Mouse (Mus musculus) frontal cortex, adult 2 months (tissue): Measurements from ENCODE around the gene Tcp10a. TPM values are rescaled to one million over a fixed set of nuclear protein-coding genes. Genes with fewer than 3 reads are reported as not detected.
"Not testable (repeated sequence)": the region's sequence is repeated elsewhere in the genome, so short reads cannot be mapped to it uniquely, and the experiment has no call there.

ENCODE experiments used
- DNase-seq, 2 experiments: peaks; one replicate each; pipeline ENCODE4 v3.0.0; 2022; ENCODE audit warnings: low spot score in 1 of 2; ENCODE audit errors: extremely low spot score in 1 of 2
- polyA plus RNA-seq: library from polyadenylated mRNA; depleted of rRNA; stranded (reverse); fragments of >200 nt; gene quantifications from 2 replicates; pipeline ENCODE4 v1.2.3, GENCODE M21; 2012; rRNA removed

Tcp10a gene
- polyA plus RNA-seq, result 0.06 and 0.08 TPM in 2 replicates

DNA sequence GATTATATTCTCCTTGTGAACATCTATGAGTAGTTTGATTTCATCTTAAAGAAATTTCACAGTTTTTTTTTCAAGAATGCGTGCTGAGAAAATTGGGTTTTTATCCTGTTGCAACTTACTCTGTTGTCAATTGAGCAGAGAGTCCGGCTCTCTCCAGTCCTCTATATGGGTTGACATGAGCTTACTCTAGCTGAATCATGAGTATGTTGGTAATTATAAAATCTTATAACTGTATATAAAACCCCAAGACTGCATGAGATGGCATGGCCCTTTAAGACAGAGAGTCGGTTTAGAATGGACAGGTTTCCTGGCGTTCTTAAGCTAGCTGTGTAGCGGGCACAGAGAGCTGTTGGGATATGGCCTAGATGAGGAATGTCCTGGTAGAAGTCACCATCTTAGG is at the start of gene Tcp10a:
Tcp10a (plus strand) TSS at position 301 of the 400 bp plus-strand sequence.
- not testable (repeated sequence) for DNase-seq

DNA sequence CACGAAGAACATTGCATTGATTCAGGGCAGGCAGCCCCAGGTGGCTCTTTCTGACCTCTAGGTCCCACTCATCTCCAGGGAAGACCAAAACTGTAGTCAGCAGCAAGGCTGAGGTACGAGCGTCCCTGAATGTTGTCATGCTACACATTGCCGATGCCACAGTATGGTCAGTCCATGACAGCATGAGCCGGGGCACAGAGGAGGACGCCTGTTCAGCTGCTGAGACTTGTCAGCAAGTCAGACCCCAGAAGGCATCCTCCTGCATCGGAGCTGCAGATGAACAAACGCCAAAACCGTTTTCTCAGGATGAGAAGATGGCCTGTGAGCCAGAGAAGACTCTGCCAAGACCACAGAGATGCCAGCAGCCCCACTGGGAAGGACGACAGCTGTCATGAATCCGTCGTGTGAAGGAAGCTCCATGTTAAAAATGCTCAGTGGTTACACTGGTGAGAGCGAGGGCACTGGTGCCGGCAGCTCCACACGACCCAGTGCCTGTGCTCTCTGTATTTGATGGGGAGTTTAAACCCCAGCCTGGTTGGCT is 45.7 kb upstream of the Tcp10a start:
- DNase-seq, result no peak

DNA sequence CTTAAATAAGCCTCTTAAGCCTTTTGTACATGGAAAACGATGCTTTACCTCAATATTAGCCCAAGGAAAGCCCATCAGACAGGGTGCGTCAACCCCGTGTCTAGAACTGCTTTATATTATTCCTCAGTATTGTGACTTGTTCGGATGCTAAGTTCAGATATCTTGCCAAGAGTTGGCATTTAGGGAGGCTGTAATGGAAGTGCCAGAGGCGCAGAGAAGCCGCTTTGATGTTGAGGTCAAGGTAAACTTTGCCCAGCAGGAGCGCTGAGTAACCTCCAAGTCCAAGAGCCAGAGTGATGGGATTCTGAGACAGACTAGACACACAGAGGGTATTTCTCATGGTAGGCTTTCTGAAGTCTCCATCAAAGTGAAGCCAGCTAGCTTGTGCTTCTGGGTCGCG is 45.2 kb upstream of the Tcp10a start:
- DNase-seq, result no peak

DNA sequence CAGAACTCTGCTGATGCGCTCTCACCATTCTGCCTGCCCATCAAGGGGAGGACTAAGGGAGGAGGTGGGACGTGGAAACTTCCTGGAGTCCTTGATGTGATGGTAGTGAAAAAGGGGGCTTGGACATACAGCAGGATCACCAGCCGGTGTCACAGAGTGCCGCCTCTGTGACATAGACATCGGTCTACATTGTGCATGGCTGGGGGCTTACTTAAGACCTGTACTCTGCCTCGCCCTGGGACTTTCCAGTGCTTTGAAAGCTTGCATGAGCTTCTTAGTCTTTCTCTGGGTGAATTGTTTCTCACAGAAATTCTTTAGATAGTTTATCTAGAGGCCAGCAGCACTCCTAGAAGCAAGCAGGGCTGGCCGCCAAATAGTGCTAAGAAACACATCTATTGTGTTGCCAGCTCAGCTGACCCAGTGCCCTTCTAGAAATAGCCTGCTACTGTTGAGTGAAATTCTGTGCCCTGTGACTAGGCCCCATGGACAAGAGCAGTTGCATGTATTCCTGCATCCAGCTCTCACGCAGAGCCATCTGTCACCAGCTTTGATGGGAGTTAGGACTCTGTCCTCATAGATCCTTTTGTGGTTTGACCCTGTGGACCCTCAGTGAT is 40.0 kb upstream of the Tcp10a start:
- peak in 1 of 2 experiments; percentile 45 for DNase-seq

DNA sequence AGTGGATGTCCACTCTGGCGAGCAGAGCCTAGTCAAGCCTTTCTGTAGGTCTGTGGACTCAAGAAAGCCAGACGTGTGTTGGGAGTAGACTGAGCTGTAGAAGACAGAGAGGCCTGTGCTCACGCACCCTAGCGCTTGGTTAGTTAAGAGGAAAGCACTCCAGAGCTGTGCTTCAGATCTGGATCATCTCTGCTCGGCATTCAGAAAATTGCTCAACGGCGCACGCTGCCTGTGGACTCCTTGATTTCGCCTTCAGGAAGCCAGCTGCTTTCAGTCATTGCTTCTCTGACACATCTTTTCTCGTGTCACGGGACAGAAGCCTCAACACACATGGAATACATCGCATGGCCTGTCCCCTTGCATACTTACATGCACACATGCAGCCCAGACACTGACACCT is 39.2 kb upstream of the Tcp10a start:
- no peak for DNase-seq

DNA sequence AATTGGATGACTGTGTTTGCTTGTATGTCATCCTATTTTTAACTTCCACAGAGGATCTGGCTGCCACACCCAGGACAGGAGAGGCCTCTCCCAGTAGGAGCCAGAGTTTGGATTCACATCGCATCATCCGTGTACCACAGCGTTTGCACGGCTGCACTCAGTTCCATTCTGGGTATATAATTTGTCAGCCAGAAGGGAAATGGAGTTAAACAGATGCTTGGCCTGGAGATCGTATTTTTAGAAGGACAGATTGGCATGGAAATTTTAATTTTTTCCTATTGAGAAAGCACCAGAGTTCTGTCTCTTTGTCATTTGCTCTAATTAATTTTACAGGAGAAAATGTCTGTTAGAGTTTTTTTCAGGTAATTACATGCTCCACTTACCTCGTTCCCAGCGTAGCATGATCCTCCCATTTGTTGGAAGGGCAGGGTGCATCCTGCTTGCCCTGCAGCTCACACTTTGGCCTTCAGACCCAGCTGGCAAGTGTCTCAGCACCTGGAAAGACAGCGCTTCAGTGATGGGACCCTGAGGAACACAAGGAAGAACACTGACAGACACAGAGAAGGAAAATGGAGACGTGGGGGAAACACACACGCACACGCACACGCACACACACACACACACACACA is 37.9 kb upstream of the Tcp10a start:
- no peak for DNase-seq

DNA sequence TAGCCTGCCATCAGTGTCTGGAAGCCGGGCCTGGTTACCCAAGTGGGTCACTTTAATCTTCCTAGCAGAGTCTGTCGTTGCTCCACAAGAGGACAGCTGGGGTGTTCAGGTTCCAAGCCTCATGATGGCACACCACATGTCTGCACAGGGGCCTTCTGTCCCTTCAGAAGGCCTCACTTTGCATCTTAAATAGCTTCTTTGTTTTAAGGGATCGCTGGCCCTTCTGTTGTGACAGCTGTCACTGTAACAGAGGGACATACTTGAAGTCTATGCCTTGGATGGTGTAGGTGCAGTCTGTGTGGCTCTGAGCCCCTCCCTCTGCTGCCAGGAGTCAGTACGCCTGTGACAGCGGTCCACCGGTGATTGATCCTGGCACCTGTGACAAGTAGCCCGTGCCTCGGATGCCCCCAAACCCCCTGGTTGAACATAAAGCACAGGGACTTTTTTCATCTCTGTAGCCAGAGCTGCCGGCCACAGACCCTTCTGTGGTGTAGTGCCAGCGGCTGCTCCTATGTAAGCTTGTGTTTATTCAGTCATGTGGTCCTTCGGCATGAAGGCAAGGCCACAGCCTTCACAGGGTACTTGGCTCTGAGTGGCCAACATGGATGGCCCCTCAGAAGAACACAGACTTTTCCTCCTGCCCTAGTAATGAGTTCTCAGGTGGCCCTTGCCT is 32.3 kb upstream of the Tcp10a start:
- no peak for DNase-seq

DNA sequence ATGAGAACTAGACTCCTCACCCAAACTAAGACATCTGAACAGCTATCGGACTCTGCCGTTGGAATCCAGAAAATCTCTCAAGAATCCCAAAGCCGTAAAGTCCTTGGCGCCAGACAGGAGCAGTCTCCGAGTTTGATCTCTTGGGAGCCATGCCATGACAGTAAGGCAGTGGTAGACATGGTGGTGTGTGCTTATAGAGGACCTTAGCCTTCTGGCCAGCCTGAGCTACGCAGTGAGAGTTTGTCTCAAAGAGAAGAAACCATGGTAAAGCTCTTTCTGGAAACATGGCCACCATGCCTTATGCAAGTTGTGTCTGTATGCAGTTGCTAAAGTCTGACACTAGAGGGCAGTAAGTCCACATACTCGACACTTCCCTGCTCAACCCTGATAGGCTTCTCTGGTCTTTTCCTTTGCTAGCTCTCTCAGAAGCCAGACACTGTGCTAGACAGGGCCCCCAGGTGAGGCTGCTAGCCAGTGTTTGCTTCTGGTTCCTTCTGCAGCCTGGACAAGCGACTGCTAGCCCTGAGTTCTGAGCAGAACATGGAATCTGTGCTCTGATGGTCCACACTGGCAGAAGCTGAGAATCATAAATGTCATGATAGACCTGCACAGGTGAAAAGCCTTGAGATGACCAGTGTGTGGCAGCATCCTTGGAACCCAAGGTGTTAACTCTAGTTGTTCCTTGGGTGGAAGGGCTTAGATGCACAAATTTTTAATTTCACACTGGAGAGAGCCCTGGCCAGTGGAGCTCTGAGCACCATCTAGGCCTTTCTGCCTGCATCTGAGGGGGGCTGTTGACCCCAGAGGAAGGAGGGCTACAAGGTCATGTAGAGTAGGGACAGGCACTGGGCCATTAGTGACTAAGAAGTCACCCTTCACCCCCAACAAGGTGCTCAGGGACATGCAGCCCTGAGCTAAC is 17.9 kb upstream of the Tcp10a start:
- DNase-seq, result peak; percentile 67 to 79

DNA sequence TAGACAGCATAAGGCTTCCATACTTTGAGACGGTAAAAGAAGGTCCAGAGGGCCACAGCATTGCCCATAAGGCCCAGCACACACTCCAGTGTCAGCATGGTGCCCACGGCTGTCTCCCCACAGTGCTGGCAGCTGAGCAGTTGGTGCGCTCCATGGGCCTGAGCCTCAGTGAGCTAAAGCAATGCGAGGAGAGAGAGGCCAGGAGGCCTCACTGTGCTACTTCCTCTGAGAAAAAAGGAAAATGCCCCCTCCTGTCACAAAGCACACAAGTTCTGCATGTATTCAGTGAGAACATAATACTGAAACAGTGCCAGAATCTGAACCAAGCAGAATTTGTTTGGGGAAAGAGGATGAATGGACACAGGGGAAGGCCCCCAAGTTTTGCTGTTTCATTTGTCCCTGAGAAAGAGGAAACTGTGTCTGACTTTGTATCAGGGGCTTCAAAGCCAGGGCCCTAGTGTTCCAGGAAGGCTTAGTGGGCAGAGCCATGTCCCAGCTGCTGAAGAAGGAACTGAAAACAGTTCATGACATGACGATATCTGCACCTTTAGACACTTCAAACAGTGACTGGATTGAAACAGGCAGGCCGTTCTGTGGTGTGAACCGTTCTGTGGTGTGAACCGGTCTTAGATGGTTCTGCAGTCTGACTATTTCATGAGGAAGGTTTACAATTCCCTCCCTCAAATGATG is 8.6 kb upstream of the Tcp10a start:
- DNase-seq, result not testable (repeated sequence)

DNA sequence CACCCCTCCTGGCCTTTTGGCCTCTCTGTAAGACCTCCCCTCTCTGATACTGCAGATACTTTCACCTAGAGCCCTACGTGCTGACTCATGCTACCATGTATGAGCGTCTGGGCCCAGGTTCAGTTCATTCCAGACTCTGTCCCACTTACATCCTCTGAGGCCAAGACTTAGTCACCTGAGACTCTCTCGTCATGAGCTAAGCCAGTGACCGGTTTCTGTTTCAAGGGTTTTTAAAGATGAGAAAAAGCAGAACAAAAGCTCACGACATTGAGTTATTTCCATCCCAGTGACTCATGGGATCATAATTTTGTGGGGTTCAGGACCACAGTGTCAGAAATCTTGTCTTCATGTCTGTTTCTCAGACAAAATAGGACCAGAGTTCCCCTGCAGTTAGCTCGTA is 4.7 kb upstream of the Tcp10a start:
- not testable (repeated sequence) for DNase-seq

DNA sequence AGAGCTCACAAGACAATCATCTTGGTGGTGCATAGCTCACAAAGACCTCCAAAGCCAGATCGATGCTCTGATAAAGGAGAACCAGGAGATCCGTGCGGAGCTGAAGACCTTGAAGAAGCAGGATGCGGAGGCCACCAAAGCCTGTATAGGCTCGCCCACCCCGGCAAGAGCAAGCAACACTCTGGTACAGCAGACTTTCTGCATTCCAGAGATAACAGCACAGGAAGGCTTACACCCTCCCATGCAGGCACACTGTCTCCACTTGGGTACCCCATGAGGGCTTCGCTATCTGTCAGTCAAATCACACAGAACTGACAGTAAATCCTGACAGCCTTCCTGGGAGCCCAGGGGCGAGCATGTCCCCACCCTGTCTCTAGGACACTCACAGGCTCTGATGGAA is 2.0 kb downstream of the Tcp10a start:
- not testable (repeated sequence) for DNase-seq

DNA sequence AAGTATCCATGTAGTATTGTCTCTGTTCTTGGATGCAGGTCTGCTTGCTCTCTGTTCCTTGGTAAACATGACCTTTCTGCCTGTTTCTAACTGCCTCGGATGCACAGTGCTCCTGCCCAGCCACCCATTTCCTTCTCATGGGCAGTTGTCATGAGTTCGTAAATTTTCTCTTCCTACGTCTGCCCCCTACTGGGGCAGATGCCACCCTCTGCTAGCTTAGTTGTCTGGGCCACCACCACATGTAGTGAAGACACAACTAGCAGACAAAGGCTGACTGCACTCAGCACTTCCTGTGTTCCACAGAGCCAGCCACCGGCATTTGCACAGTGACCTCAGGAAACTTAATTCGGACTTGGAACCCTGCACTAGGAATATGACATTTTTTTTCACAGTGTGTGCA is 8.3 kb downstream of the Tcp10a start:
- DNase-seq, result not testable (repeated sequence)

DNA sequence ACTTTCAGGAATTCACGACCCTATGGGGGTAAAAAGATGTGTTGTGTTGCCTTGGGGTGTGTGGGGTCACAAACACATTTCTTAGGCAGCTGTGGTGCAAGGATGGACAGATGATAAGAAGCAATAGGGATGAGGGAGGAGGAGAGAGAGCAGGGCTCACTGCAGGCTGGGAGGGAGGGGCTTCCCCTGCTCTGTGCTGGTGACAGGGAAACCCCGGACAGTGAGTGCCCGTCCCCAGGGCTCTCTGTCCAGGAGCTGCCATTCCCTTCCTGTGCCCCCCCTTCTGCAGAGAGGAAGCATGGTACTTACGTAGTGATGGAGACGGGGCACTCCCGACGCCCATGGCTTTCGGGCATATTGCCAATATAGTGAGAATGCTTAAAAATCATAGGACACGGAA is 12.9 kb downstream of the Tcp10a start:
- not testable (repeated sequence) for DNase-seq

DNA sequence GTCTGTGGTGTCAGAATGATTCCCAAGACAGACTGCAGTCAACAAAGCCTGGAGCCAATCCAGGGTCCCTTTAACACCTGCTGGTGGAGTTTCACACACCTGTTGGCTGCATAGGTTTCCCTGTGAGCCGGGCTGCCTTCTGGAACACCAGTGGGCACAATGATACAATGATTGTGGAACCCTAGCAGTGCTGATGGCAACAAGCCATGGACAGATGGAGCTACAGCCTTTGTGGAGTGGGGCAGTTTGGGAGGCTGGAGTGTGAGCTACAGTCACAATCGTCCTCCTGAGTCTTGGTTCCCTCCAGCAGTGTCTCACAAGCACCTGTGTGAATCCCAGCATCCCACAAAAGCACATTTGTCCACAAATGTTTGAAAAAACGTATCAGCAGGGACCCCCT is 24.3 kb downstream of the Tcp10a start:
- DNase-seq, result not testable (repeated sequence)

DNA sequence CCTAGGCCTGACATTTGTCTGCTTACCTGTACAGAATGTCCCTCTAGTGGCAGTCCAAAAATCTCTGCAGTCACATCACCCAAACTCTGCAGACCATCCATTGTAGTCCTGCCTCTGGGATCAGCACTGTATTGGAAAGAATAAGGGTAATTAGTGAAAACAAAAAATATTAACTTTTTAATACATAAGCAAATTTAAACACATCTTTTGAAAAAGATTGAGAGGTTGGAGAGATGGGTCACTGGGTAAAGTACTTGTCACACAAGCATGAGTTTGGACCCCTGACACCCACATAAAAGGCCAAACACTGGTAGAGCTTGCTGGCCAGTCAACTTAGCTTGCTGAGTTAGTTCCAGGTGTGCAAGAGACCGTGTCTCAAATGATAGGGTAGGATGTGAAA is 28.1 kb downstream of the Tcp10a start, which contains the start of gene Ttll2:
Ttll2 (minus strand) TSS at position 101 of the 400 bp plus-strand sequence.
- not testable (repeated sequence) for DNase-seq

DNA sequence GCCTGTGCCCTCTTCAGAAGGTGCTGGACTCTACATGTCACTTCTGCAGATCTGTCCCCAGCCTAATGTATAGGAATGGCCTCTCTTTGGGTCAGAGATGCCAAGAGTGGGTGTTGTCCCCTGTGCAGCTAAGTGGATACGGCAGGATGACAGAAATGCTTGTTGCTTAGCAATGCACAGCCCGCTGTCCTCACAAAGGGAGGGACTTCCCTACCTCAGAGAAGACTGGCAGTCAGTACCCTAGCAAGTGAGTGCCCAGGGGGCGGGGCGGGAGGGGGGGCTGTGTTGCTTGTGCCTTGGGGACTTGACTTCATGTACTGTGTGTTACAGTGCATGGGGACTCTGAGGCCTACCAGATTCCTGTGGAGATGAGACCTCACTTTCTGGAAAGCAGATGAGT is 35.4 kb downstream of the Tcp10a start:
- not testable (repeated sequence) for DNase-seq

DNA sequence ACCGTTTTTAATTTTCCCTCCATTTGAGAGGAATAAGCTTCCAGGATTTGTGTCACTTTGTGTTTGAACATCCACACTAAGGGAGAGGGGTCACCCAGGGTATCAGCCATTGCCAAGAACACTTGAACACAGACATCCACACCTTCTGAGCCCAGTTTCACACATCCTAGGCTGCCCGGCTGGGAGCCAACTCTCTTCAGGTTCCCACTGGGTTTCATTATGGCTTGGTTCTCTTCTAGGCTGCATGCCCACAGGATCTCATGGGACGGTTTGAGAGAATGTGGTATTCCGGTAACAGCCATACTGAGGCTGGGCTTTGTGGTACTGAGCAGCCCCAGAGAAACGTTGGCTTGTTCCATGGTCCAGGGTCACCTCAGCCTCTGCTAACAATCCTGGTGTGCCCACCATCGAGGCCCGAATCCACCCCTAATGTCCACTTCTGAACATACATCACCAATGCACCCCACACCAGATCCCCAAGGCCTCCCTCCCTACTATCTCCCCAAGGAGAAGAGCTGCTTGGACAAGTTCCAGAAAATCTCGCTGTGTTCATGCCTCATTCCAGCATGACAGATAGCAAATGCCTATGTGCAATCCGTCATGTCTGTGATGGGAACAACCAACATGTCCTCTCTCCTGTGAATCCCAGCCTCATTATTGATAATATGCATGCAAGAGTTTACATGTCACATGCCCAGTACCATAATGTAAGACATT is 36.5 kb downstream of the Tcp10a start:
- peak in 1 of 2 experiments; percentile 8 for DNase-seq

DNA sequence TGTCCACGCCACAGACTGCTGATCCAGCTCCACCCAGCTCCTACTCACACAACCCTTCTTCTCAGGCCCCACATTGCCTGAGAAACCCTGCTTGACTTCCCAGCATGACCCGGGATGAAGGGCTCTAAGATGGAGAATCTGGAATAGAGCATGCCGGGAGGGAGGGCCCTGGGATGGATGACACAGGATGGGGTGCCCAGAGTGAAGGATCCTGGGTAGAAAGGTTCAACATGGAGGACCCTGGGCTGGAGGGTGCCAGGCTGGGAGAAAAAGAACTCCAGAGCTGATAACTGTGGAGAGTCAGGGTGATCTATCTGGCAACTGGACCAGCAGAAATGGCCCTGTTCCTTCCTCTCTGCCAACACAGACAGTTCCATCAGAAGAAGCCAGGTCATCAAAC is 41.2 kb downstream of the Tcp10a start:
- DNase-seq, result not testable (repeated sequence)

DNA sequence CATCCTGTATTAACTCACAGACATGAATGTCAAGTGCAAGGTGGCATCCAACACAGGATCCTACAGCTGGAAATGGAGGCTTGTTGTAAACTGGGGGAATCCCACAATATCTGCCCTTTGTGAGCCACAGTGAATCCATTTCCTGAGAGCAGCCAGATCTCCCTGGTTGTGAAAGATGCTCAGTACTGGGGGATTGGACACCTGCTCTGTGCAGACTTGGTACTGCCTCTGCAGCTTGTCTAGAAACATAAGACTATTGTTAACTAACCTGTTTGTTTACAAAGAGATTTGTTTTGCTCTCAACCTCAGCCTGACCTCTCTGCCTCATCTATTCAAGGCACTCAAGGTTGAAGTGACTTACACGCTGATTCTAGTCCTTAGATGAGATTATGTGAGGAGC is 41.8 kb downstream of the Tcp10a start:
- DNase-seq, result peak in 1 of 2 experiments; percentile 2
